Mouse (Mus musculus): ENCODE data around the gene Yipf1.

The Yipf1 gene

DNA sequence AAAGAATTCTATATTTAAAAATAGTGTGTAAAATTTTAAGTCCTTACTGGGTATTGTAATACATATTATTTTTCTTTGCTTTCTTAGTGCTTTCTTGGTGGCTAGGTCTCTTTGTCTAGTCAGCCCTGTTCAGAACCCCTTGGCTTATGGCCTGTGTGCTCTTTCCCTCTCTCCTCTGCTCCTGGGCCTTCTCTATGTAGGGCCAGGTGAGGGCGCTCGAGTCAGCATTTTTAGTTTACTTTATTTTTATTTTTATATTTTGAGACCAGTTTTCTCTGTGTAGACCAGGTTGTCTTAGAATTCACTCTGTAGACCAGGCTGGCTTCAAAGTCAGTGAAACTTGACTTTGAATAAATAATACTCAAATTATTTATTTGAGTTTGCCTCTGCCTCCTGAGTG, 58.1 kb downstream of the Yipf1 start:
- no peak for DNase-seq (ENCODE audit: low spot score in 2 of 2)

DNA sequence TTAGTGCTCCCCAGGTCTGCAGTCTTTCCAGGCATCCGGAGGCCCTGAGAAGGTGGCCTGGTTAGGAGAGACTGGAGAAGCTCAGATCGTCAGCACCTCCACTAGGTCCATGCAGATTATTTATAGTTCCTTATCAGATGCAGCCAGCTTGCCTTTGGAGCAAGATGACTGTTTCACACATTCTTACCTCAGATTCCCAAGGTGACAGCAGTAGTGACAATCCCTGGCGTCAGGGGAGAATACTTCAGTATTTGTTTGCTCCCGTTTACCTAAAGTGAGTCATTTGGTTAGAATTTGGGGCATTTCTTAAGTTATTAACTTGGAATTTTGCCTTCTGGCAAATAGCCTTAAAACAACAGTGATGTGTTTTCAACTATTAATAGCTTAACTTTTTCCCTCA, 60.5 kb downstream of the Yipf1 start:
- DNase-seq (ENCODE audit: low spot score in 2 of 2): no peak

DNA sequence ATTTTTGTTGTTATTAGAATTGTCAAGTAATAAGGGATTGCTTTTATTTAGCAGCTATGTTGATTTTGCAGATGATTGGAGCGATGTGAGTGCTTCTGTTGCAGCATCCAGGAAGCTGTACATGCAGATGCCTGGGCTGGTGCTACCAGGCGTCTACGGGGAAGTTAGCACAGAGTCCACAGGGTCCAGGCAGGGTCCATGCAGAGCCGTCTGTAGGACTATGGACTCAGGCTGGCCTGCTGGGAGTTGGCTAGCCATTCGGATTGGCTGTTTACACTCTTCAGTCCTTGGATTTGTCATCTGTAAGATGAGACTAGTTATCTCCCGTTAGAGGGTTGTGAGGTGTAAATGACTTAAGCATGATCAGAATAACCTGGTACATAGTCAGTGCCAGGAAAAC, 64.8 kb downstream of the Yipf1 start:
- no peak for DNase-seq (ENCODE audit: low spot score in 2 of 2)

GRCm38 (mm10) chr4:107380871-107381270, 66.7 kb downstream of the Yipf1 start:
- no peak for DNase-seq (ENCODE audit: low spot score in 2 of 2)

- no peak for DNase-seq (ENCODE audit: low spot score in 2 of 2)
Measured at GRCm38 (mm10) chr4:107387038-107387437, 72.9 kb downstream of the Yipf1 start.

- DNase-seq (ENCODE audit: low spot score in 2 of 2): no peak
Measured at GRCm38 (mm10) chr4:107387465-107387864, 73.3 kb downstream of the Yipf1 start.

GRCm38 (mm10) chr4:107388291-107388690, 74.1 kb downstream of the Yipf1 start:
- DNase-seq (ENCODE audit: low spot score in 2 of 2): no peak

DNA sequence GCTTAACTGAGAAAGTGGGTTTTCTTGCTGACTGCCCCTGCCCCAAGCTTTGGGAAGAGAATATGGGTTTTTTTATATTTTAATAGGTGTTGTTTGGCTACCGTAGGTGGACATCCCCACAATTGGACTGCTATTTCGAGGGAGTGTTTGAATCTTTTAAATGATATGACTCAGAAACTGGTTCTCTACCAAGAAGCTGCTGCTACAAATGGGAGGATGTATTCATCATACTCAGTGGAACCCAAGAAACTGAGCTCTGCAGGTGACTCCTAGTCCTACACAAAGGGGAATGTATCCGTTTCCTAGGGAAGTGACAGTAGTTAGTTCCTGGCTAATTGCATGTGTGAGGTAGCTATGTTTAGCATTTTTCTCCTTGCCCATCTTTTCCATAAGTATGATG, 75.2 kb downstream of the Yipf1 start:
- no peak for DNase-seq (ENCODE audit: low spot score in 2 of 2)

- no peak for DNase-seq (ENCODE audit: low spot score in 2 of 2)
Measured at GRCm38 (mm10) chr4:107393771-107394170, 79.6 kb downstream of the Yipf1 start.

All from frontal cortex, postnatal 25 days (tissue).